Mouse (Mus musculus) liver, postnatal 0 days (tissue): ENCODE results near the gene Slc43a1. TPM values are rescaled to one million over a fixed set of nuclear protein-coding genes. Genes with fewer than 3 reads are reported as not detected.

Experiments used
- ATAC-seq: fragments of 200-750 bp; cut with Nextera tagmentation; 2 replicates; pipeline ENCODE4 v1.8.0; 2017; ENCODE audit warnings: mild to moderate bottlenecking, moderate library complexity
- DNase-seq: peaks from one replicate; pipeline ENCODE4 v3.0.0-alpha.2; 2016
- H3K27ac ChIP-seq: fragments of 300-500 bp; sonication (generic); 2 replicates; pipeline ENCODE4 v1.5.1; 2014; ENCODE audit warnings: antibody characterized with exemption, moderate library complexity, mild to moderate bottlenecking, low read depth
- H3K27me3 ChIP-seq: fragments of 300-500 bp; sonication (generic); 2 replicates; pipeline ENCODE4 v1.6.1; 2014; ENCODE audit warnings: low read length, control low read depth, mixed read lengths; ENCODE audit not compliant: insufficient read depth
- H3K36me3 ChIP-seq: fragments of 300-500 bp; sonication (generic); replicated peaks from 2 replicates; pipeline ENCODE4 v1.6.1; 2014; ENCODE audit warnings: mild to moderate bottlenecking, control low read depth, low read length, moderate library complexity, mixed read lengths; ENCODE audit not compliant: insufficient read depth
- H3K4me1 ChIP-seq: fragments of 300-500 bp; sonication (generic); 2 replicates; pipeline ENCODE4 v1.6.1; 2014; ENCODE audit warnings: antibody characterized with exemption, mild to moderate bottlenecking, control low read depth; ENCODE audit not compliant: insufficient read depth
- H3K4me2 ChIP-seq: fragments of 300-500 bp; sonication (generic); 2 replicates; pipeline ENCODE4 v1.6.1; 2014; ENCODE audit warnings: low read depth, mild to moderate bottlenecking, low read length, moderate library complexity, mixed read lengths
- H3K4me3 ChIP-seq: fragments of 300-500 bp; sonication (generic); 2 replicates; pipeline ENCODE4 v1.5.1; 2014; ENCODE audit warnings: low read depth, low read length
- H3K9ac ChIP-seq: fragments of 300-500 bp; sonication (generic); replicated peaks from 2 replicates; pipeline ENCODE4 v1.6.1; 2014; ENCODE audit warnings: mild to moderate bottlenecking, moderate library complexity
- H3K9me3 ChIP-seq: fragments of 300-500 bp; sonication (generic); 2 replicates; pipeline ENCODE4 v1.6.1; 2016; ENCODE audit warnings: mild to moderate bottlenecking, control low read depth, low read length, mixed read lengths
- CTCF ChIP-seq: sonication (generic); IDR thresholded peaks from 2 replicates; pipeline ENCODE4 v1.5.1; 2016; ENCODE audit warnings: antibody characterized with exemption, low read depth
- EP300 ChIP-seq: IDR thresholded peaks from 2 replicates; pipeline ENCODE4 v1.6.1; 2016; ENCODE audit warnings: antibody characterized with exemption, low read depth, mild to moderate bottlenecking
- WGBS: fragments of 180-500 bp; shearing (Covaris S2); extraction: QIAGEN DNeasy Blood & Tissue Kit; methylation state at CpG from one replicate; pipeline ENCODE4 v1.1.7; 2014; ENCODE audit not compliant: insufficient replicate concordance; 5-methylcytosine and 5-hydroxymethylcytosine counted together
- polyA plus RNA-seq: library from polyadenylated mRNA; unstranded; fragments of >200 nt; fragmentation: Nextera tagmentation; extraction: Ambion mirVana; gene quantifications from 2 replicates; pipeline ENCODE4 v1.2.1, GENCODE M21; 2015

Gene Slc43a1
- polyA plus RNA-seq, 1 experiment from 2014 or later, result 67.8 TPM

GRCm38 (mm10) chr2:84868977-84869376 lies 30.3 kb downstream of the Slc43a1 start:
- H3K4me2 ChIP-seq, result no peak overlapping the region
- peaks cover 2% of the 10 kb centered on the region; the same call in 1 of the 2 replicates for H3K36me3 ChIP-seq
- peaks cover 19% of the 10 kb centered on the region for H3K4me1 ChIP-seq
- WGBS, result 33% methylated on average over 2 of the region's 2 CpGs
- H3K9ac ChIP-seq, result no peak overlapping the region
- no peaks in the 10 kb centered on the region for H3K9me3 ChIP-seq
- no peak for ATAC-seq
- no peak for DNase-seq
- no peak overlapping the region for H3K27ac ChIP-seq
- TF ChIP-seq EP300 (no peak), CTCF (no peak)
- peaks cover 73% of the 10 kb centered on the region for H3K27me3 ChIP-seq
- H3K4me3 ChIP-seq, result no peak overlapping the region

GRCm38 (mm10) chr2:84870623-84871160 lies 32.0 kb downstream of the Slc43a1 start:
- DNase-seq (peak; percentile 74), ATAC-seq (no peak)
- no peak overlapping the region for H3K9ac ChIP-seq
- H3K9me3 ChIP-seq, result no peaks in the 10 kb centered on the region
- 26% methylated on average over 4 of the region's 4 CpGs for WGBS
- no peak overlapping the region for H3K4me3 ChIP-seq
- H3K4me1 ChIP-seq, result peaks cover 17% of the 10 kb centered on the region
- TF ChIP-seq CTCF, result peak; percentile 74
- TF ChIP-seq EP300, result no peak
- H3K4me2 ChIP-seq, result no peak overlapping the region
- no peaks in the 10 kb centered on the region for H3K36me3 ChIP-seq
- peaks cover 85% of the 10 kb centered on the region for H3K27me3 ChIP-seq
- H3K27ac ChIP-seq, result no peak overlapping the region

GRCm38 (mm10) chr2:84872105-84872716 lies 33.6 kb downstream of the Slc43a1 start:
- Histone ChIP-seq H3K9me3 (no peaks in the 10 kb centered on the region), H3K4me3 (peak overlapping the region; percentile 45), H3K27me3 (peaks cover 80% of the 10 kb centered on the region), H3K4me1 (peaks cover 11% of the 10 kb centered on the region), H3K4me2 (peak overlapping the region; percentile 72), H3K27ac (no peak overlapping the region), H3K36me3 (no peaks in the 10 kb centered on the region), H3K9ac (no peak overlapping the region; the same call in 1 of the 2 replicates)
- 2% methylated on average over 71 of the region's 78 CpGs for WGBS
- TF ChIP-seq EP300 (no peak), CTCF (no peak)
- DNase-seq (peak; percentile 62), ATAC-seq (peak; percentile 52)

- Histone ChIP-seq H3K4me3 (no peak overlapping the region), H3K36me3 (no peaks in the 10 kb centered on the region), H3K27me3 (peaks cover 73% of the 10 kb centered on the region), H3K4me2 (no peak overlapping the region), H3K27ac (no peak overlapping the region), H3K9ac (no peak overlapping the region), H3K4me1 (peaks cover 8% of the 10 kb centered on the region), H3K9me3 (no peaks in the 10 kb centered on the region)
- DNase-seq, result no peak
- TF ChIP-seq EP300 (no peak), CTCF (no peak)
- no peak for ATAC-seq
- WGBS, result 39% methylated on average over 6 of the region's 6 CpGs
Measured at GRCm38 (mm10) chr2:84875842-84876241, 37.2 kb downstream of the Slc43a1 start.

- no peak for ATAC-seq
- TF ChIP-seq CTCF (no peak), EP300 (no peak)
- H3K4me3 ChIP-seq, result no peak overlapping the region
- peaks cover 5% of the 10 kb centered on the region for H3K4me1 ChIP-seq
- no peak for DNase-seq
- WGBS, result 66% methylated on average over 8 of the region's 8 CpGs
- no peak overlapping the region for H3K4me2 ChIP-seq
- H3K9ac ChIP-seq, result no peak overlapping the region
- H3K27ac ChIP-seq, result no peak overlapping the region
- no peaks in the 10 kb centered on the region for H3K9me3 ChIP-seq
- H3K27me3 ChIP-seq, result peaks cover 72% of the 10 kb centered on the region
- H3K36me3 ChIP-seq, result no peaks in the 10 kb centered on the region
Measured at GRCm38 (mm10) chr2:84880590-84880989, 41.9 kb downstream of the Slc43a1 start.

- H3K4me3 ChIP-seq, result no peak overlapping the region
- ATAC-seq, result peak; percentile 72
Measured at GRCm38 (mm10) chr2:84882606-84883005, 44.0 kb downstream of the Slc43a1 start.

More at GRCm38 (mm10) chr2:84882606-84883005, 44.0 kb downstream of the Slc43a1 start:
- Histone ChIP-seq H3K4me1 (peaks cover 19% of the 10 kb centered on the region), H3K36me3 (no peaks in the 10 kb centered on the region), H3K9me3 (no peaks in the 10 kb centered on the region), H3K4me2 (peak overlapping the region; percentile 39), H3K9ac (no peak overlapping the region), H3K27ac (no peak overlapping the region), H3K27me3 (peaks cover 81% of the 10 kb centered on the region)
- peak; percentile 55 for DNase-seq
- 5% methylated on average over 23 of the region's 23 CpGs for WGBS
- no peak for TF ChIP-seq EP300
- TF ChIP-seq CTCF, result no peak
